Mouse (Mus musculus): ENCODE data around the gene Nipal3.

DNA sequence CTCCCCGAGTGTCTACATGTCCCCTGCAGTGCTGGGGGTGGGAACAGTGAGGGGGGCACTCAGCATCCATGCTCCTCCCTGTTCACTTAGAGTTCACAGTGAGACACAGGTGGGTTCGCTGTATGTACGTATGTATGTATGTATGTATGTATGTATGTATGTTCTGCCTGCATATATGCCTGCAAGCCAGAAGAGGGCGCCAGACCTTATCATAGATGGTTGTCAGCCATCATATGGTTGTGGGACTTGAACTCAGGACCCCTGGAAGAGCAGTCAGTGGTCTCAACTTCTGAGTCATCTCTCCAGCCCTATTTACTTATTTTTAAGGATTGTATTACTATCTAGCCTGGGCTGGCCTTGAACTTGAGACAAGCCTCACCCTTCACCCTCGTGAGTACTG lies 98.5 kb downstream of the Nipal3 start:
- TF ChIP-seq CTCF (conservative IDR thresholded peaks at IDR 0.05 in 1 of 2, IDR thresholded peaks at IDR 0.05 in 1 of 2; ENCODE audit: low read depth in 2 of 2, low read length in 2 of 2) (peak in 1 of 2 experiments; percentile 15; a peak in 1 of 4 replicates), TCF12 (IDR thresholded peaks at IDR 0.05; ENCODE audit: low read depth, low read length) (no peak), RCOR1 (conservative IDR thresholded peaks at IDR 0.05; ENCODE audit: low read depth, low read length) (no peak), ZNF384 (IDR thresholded peaks at IDR 0.05; ENCODE audit: low read depth, low read length) (no peak), JUND (conservative IDR thresholded peaks at IDR 0.05; ENCODE audit: low read depth, low read length) (no peak), RAD21 (IDR thresholded peaks at IDR 0.05; ENCODE audit: low read depth, low read length) (no peak), EP300 (IDR thresholded peaks at IDR 0.05; ENCODE audit: low read length) (no peak), ELF1 (IDR thresholded peaks at IDR 0.05; ENCODE audit: low read depth, low read length) (no peak), POLR2A (IDR thresholded peaks at IDR 0.05; ENCODE audit: low read depth, low read length) (no peak), USF1 (IDR thresholded peaks at IDR 0.05; ENCODE audit: low read depth, low read length) (no peak)

Data from CH12.LX (cell line).